Mouse (Mus musculus) liver, embryonic 15.5 days (tissue): ENCODE data around the gene Fam135a. TPM values are rescaled to one million over a fixed set of nuclear protein-coding genes. Genes with fewer than 3 reads are reported as not detected.

ENCODE experiments used
- ATAC-seq: fragments of 200-750 bp; cut with Nextera tagmentation; 2 replicates; pipeline ENCODE4 v1.8.0; 2017; ENCODE audit warnings: moderate number of reproducible peaks, mild to moderate bottlenecking, moderate library complexity; ENCODE audit not compliant: insufficient read depth
- H3K27ac ChIP-seq: fragments of 300-500 bp; sonication (generic); replicated peaks from 2 replicates; pipeline ENCODE4 v1.5.1; 2015; ENCODE audit warnings: mild to moderate bottlenecking, inconsistent platforms
- H3K27me3 ChIP-seq: fragments of 300-500 bp; sonication (generic); 2 replicates; pipeline ENCODE4 v1.6.1; 2015; ENCODE audit warnings: mild to moderate bottlenecking, inconsistent platforms
- H3K36me3 ChIP-seq: fragments of 300-500 bp; sonication (generic); replicated peaks from 2 replicates; pipeline ENCODE4 v1.6.1; 2015; ENCODE audit warnings: moderate library complexity, mild to moderate bottlenecking, inconsistent platforms
- H3K4me1 ChIP-seq: fragments of 300-500 bp; sonication (generic); replicated peaks from 2 replicates; pipeline ENCODE4 v1.6.1; 2015; ENCODE audit warnings: inconsistent platforms
- H3K4me2 ChIP-seq: fragments of 300-500 bp; sonication (generic); 2 replicates; pipeline ENCODE4 v1.6.1; 2015; ENCODE audit warnings: moderate library complexity, mild to moderate bottlenecking, inconsistent platforms
- H3K4me3 ChIP-seq: fragments of 300-500 bp; sonication (generic); replicated peaks from 2 replicates; pipeline ENCODE4 v1.5.1; 2015; ENCODE audit warnings: mild to moderate bottlenecking, inconsistent platforms
- H3K9ac ChIP-seq: fragments of 300-500 bp; sonication (generic); 2 replicates; pipeline ENCODE4 v1.6.1; 2015; ENCODE audit warnings: moderate library complexity, mild to moderate bottlenecking, inconsistent platforms
- H3K9me3 ChIP-seq: fragments of 300-500 bp; sonication (generic); replicated peaks from 2 replicates; pipeline ENCODE4 v1.6.1; 2016; ENCODE audit warnings: inconsistent platforms
- WGBS: fragments of 180-500 bp; shearing (Covaris S2); methylation state at CpG from one replicate; pipeline ENCODE4 v1.1.7; 2015; ENCODE audit warnings: mixed read lengths; ENCODE audit not compliant: insufficient replicate concordance; 5-methylcytosine and 5-hydroxymethylcytosine counted together
- polyA plus RNA-seq: library from polyadenylated mRNA; unstranded; fragments of >200 nt; fragmentation: Nextera tagmentation; extraction: Ambion mirVana; gene quantifications from 2 replicates; pipeline ENCODE4 v1.2.1, GENCODE M21; 2015

Gene Fam135a
- polyA plus RNA-seq, 1 experiment from 2014 or later = 4.3 TPM

DNA sequence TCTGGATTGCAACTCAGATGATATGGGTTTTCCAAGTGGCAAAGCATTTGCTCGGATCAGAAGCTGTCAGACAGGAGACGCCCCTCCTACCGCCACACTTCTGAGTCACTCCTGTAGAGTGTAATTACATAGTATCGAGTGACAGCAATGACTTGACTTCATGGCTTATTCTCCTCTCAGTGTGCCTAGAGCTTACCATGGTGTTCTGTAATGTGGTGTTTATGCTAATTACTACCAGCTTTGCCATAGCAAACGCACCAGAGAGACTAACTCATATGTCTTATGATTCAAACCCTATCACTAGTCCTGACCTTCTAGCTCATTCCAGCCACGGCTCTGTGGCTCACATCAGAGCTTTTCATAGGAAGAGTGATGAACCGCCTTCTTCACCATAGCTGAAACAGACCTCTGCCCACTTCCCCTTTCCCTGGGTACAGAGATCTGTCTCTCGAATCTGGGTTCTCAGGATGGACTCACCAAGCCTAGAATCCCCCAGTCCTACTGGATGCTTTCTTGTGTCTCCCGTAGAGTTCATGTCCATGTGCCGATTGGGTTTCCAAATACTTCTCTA is 2.5 kb upstream of the Fam135a start:
- Histone ChIP-seq H3K4me2 (no peak overlapping the region), H3K27ac (no peak overlapping the region), H3K9ac (no peak overlapping the region), H3K9me3 (no peaks in the 10 kb centered on the region), H3K27me3 (peaks cover 35% of the 10 kb centered on the region), H3K36me3 (no peaks in the 10 kb centered on the region), H3K4me3 (no peak overlapping the region), H3K4me1 (peaks cover 7% of the 10 kb centered on the region; the same call in 1 of the 2 replicates)
- 49% methylated on average over 10 of the region's 10 CpGs for WGBS
- no peak for ATAC-seq

DNA sequence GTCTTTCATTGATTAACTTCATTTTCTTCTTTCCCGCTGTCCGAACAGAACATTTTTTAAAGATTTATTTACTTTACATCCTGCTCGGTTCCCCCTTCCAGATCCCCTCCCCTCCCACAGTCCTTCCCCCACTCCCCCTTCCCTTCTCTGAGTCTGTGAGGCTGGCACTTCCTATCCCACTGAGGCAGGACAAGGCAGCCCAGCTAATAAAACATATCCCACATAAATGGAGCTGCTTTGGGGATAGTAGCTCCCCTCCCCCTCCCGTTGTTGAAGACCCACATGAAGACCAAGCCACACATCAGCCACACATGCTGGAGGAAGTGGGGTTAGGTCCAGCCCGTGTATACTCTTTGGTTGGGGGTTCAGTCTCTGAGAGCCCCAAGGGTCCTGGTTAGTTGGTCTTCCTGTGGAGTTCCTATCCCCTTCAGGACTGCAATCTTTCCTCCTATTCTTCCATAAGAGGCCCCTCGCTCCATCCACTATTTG is 773 bp upstream of the Fam135a start:
- peaks cover 39% of the 10 kb centered on the region for H3K27me3 ChIP-seq
- no peaks in the 10 kb centered on the region for H3K36me3 ChIP-seq
- peak overlapping the region; percentile 62 for H3K4me3 ChIP-seq
- H3K9ac ChIP-seq = no peak overlapping the region
- WGBS = 43% methylated on average over 6 of the region's 6 CpGs
- H3K4me2 ChIP-seq = peak overlapping the region; percentile 66
- no peaks in the 10 kb centered on the region for H3K9me3 ChIP-seq
- no peak overlapping the region for H3K27ac ChIP-seq
- H3K4me1 ChIP-seq = peaks cover 7% of the 10 kb centered on the region; the same call in 1 of the 2 replicates
- no peak for ATAC-seq

DNA sequence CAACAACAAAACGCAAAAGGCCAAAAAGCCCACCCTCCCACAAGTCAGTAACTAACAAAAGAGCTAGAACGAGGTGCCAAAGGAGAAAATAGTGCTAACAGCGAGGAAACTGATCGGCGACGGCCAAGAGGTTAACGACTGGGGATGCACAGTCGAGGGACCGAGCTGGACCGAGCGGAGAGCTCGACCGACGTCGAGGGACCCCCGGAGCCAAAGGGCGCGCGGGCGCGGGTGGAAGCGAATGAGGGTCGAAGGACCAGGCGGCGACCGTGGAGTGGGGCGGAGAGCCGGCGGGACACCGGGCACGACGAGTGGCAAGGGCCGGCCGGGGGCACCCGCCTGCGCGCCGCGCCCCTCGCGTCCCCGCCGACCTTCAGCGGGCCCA is 608 bp downstream of the Fam135a start:
- under 1% methylated on average over 44 of the region's 44 CpGs for WGBS
- peaks cover 39% of the 10 kb centered on the region for H3K27me3 ChIP-seq
- peak overlapping the region; percentile 45 for H3K9ac ChIP-seq
- ATAC-seq = peak; percentile 27
- H3K27ac ChIP-seq = peak overlapping the region; percentile 61; the same call in 1 of the 2 replicates
- no peaks in the 10 kb centered on the region for H3K9me3 ChIP-seq
- peak overlapping the region; percentile 66 for H3K4me2 ChIP-seq
- no peaks in the 10 kb centered on the region for H3K36me3 ChIP-seq
- peak overlapping the region; percentile 62 for H3K4me3 ChIP-seq
- peaks cover 7% of the 10 kb centered on the region; the same call in 1 of the 2 replicates for H3K4me1 ChIP-seq

DNA sequence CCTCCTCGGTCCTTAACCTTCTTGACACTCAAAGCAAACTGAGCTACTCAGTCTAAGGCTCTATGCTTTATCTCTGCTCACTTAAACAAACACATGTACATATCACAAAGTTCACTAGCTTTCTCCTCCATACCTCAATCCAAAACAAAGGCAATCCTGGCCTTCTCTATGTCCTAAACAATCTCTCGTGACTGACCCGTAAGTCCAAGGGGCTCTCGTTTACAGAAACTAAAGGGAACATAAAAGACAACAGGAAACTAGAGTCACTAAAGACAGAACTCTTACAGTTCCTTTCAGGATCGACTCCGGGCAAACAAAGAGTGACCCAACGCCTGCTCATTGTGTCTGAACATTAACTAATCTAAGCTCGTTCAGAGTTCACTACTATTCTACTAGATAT is 2.6 kb downstream of the Fam135a start:
- Histone ChIP-seq H3K27ac (0 out of 2 replicates have a peak overlapping the region, but pooled peaks have one; percentile 6), H3K9ac (no peak overlapping the region), H3K4me1 (peaks cover 7% of the 10 kb centered on the region; the same call in 1 of the 2 replicates), H3K36me3 (no peaks in the 10 kb centered on the region), H3K9me3 (no peaks in the 10 kb centered on the region), H3K4me3 (no peak overlapping the region), H3K4me2 (no peak overlapping the region), H3K27me3 (peaks cover 39% of the 10 kb centered on the region)
- 27% methylated on average over 8 of the region's 8 CpGs for WGBS
- no peak for ATAC-seq

DNA sequence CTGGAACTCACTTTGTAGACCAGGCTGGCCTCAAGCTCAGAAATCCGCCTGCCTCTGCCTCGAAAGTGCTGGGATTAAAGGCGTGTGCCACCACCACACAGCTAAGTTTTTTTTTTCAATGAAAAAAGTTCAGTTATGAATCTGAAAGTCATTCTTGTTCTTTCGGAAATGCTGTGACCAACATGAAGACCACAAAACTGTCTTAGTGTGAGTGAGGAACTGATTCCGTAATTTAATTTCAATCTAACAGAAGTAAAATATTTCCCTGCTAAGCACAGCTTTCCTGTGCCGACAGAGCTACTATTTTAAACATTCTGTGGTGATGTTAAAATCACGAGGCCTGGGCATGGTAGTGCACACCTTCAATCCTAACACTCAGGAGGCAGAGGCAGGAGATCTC is 7.7 kb downstream of the Fam135a start:
- H3K9ac ChIP-seq = no peak overlapping the region
- no peak overlapping the region for H3K4me3 ChIP-seq
- WGBS = 64% methylated on average over 7 of the region's 7 CpGs
- no peak overlapping the region for H3K27ac ChIP-seq
- peaks cover 2% of the 10 kb centered on the region; the same call in 1 of the 2 replicates for H3K27me3 ChIP-seq
- H3K4me1 ChIP-seq = no peaks in the 10 kb centered on the region
- H3K4me2 ChIP-seq = no peak overlapping the region
- H3K36me3 ChIP-seq = no peaks in the 10 kb centered on the region
- no peak for ATAC-seq
- no peaks in the 10 kb centered on the region for H3K9me3 ChIP-seq

DNA sequence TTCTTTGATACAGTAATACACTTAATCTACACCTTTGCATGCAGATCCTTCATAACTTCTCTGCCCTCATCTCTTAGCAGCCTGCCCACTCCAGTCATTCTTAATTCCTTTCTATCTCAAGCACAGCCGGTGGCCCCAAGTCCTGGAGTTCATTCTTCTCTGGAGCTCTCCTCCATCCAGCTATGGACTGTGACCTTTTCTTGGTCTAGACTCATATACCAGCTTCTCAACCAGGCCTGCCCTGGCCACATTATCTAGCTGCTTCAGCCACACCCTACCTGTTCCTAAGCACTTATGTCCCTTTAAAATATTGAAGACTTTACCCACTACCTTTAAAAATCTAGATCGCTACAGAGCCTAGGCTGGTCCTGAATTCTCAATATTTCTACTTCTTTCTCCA is 9.5 kb downstream of the Fam135a start:
- H3K4me1 ChIP-seq = no peaks in the 10 kb centered on the region
- no peak overlapping the region for H3K9ac ChIP-seq
- no peak overlapping the region for H3K27ac ChIP-seq
- no peaks in the 10 kb centered on the region for H3K36me3 ChIP-seq
- H3K27me3 ChIP-seq = no peaks in the 10 kb centered on the region
- H3K9me3 ChIP-seq = no peaks in the 10 kb centered on the region
- no peak for ATAC-seq
- H3K4me2 ChIP-seq = no peak overlapping the region
- H3K4me3 ChIP-seq = no peak overlapping the region
- WGBS = 73% methylated on average over 2 of the region's 2 CpGs

DNA sequence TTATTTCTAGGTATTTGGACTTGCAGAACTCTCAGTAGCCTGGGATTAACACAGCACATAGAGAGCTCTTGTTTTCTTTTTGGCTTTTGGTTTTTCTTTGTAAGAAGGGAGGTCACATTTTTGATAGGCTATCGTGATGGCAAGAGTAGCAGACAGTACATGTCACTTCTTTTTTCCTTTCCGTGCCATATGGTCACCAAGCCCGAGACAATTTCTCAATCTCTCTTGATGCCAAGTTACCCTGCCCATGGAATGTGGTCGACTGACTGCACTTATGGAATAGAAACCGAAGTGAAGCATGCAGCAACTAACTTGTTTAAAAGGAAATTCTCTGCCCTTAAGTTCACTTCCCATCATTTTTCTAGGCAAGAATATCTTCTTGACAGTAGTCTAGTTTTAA is 10.0 kb downstream of the Fam135a start:
- 52% methylated on average over 5 of the region's 5 CpGs for WGBS

DNA sequence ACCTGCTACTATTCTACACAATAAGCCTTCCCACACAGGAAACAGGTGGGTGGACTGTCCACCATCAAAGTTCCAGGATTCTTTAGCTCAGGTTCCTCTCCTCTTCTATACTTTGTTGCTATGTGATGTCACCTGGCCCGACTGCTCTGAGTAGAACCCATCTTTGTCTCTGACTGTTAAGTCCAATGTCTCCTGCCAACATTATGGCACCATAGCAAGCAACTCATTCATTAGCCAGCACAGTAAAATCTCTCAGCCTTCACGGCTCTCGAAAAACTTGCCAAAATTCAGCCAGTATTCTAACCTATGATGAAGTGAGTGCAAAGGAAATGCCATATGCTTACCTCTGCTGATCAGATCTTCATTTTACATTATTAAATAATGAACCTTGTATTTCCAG is 14.0 kb downstream of the Fam135a start:
- Histone ChIP-seq H3K9ac (no peak overlapping the region), H3K36me3 (no peaks in the 10 kb centered on the region), H3K4me1 (no peaks in the 10 kb centered on the region), H3K4me3 (no peak overlapping the region), H3K27ac (no peak overlapping the region), H3K4me2 (no peak overlapping the region), H3K27me3 (no peaks in the 10 kb centered on the region), H3K9me3 (no peaks in the 10 kb centered on the region)
- 64% methylated on average over 3 of the region's 3 CpGs for WGBS
- ATAC-seq = no peak

More for the DNA sequence above, 10.0 kb downstream of the Fam135a start:
- no peak overlapping the region for H3K9ac ChIP-seq
- H3K9me3 ChIP-seq = no peaks in the 10 kb centered on the region
- no peaks in the 10 kb centered on the region for H3K4me1 ChIP-seq
- H3K4me2 ChIP-seq = no peak overlapping the region
- no peak for ATAC-seq
- H3K36me3 ChIP-seq = no peaks in the 10 kb centered on the region
- no peak overlapping the region for H3K4me3 ChIP-seq
- no peak overlapping the region for H3K27ac ChIP-seq
- H3K27me3 ChIP-seq = no peaks in the 10 kb centered on the region

DNA sequence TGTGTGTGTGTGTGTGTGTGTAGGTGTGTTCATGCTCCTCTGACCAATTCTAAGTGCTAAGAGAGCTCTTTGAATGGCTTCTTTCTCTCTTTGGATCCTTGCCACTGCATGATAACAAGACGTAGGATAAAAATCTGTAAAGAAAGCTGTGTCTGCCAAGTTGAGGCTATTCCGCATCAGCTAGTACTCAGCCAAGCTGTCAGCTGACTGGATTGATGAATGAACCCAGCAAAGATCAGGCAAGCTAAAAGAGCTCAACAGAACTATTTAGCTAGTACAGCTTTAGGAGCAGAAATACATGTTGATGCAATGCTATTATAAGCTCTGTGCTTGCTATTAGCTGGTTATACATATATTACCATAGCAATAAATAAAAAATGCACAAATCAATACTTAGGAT is 25.7 kb downstream of the Fam135a start:
- ATAC-seq = no peak
- no peaks in the 10 kb centered on the region for H3K27me3 ChIP-seq
- no peaks in the 10 kb centered on the region for H3K9me3 ChIP-seq
- no peaks in the 10 kb centered on the region for H3K4me1 ChIP-seq
- H3K36me3 ChIP-seq = no peaks in the 10 kb centered on the region
- H3K27ac ChIP-seq = no peak overlapping the region
- no peak overlapping the region for H3K4me2 ChIP-seq
- H3K9ac ChIP-seq = no peak overlapping the region
- 63% methylated on average over 2 of the region's 2 CpGs for WGBS
- H3K4me3 ChIP-seq = no peak overlapping the region

DNA sequence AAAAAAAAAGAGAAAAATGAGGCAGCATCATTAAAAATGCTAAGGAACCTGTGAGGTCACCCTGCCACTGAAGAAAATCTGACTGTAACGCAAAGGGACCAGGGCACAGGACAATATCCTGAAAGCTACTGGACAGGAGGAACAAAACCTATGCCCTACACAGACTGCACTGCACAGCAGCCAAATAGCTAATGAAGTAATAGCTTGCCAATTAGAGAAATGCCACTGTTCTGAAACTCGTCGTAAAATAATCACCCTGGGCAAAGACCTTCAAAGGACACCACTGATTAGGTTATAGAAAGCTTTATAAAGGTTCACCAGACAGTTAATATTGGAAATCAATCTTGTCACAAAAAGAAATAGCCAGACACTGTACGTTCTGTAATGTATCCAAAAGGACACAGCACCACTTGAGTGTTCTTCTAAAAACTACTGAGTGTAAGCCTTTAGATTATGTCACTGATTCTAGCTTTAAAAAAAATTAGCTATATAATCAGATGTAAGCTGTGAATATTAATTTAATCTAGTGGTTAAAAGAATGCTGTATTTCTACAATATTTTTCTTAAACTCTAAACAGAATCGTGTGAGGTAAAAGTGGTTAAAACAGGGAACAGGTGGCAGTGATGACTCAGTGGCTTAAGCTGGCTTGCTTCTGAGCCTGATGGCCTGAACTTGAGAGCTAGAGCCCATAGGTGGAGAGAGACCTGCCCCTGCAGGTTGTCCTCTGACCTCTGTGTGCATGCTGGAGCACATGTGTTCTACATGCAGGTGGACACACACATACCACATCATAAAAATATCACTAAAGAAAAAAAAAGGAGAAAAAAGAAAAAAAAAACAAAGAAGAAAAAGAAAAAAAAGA is 26.5 kb downstream of the Fam135a start:
- WGBS = 66% methylated on average over 5 of the region's 5 CpGs
- ATAC-seq = no peak
- no peaks in the 10 kb centered on the region for H3K4me1 ChIP-seq

DNA sequence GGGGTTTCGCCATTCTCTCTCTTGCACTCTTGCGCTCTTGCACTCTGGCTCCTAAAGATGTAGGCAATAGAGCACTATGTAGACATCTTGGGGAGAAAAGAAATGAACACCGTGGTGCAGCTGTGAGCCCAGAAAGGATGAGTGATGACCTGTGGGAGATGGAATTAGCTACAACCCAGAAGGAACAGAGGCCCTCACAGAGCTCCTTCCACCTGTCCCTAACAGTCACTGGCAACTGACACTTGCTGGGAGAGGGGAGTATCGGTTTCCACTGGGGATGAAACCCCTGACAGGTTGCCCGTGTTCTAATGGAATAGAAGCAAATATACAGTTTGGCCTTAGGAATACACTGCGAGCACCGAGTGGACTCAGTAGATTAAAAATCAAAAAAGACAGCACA is 31.3 kb downstream of the Fam135a start:
- Histone ChIP-seq H3K27me3 (no peaks in the 10 kb centered on the region), H3K4me3 (no peak overlapping the region), H3K9ac (no peak overlapping the region), H3K4me2 (no peak overlapping the region), H3K36me3 (no peaks in the 10 kb centered on the region), H3K4me1 (no peaks in the 10 kb centered on the region), H3K27ac (no peak overlapping the region), H3K9me3 (no peaks in the 10 kb centered on the region)
- no peak for ATAC-seq
- 74% methylated on average over 7 of the region's 7 CpGs for WGBS

More for the DNA sequence above, 26.5 kb downstream of the Fam135a start:
- Histone ChIP-seq H3K4me3 (no peak overlapping the region), H3K9me3 (no peaks in the 10 kb centered on the region), H3K4me2 (no peak overlapping the region), H3K9ac (no peak overlapping the region), H3K27ac (no peak overlapping the region), H3K36me3 (no peaks in the 10 kb centered on the region), H3K27me3 (no peaks in the 10 kb centered on the region)
